Mouse (Mus musculus): ENCODE measurements around the gene AI481877.

DNA sequence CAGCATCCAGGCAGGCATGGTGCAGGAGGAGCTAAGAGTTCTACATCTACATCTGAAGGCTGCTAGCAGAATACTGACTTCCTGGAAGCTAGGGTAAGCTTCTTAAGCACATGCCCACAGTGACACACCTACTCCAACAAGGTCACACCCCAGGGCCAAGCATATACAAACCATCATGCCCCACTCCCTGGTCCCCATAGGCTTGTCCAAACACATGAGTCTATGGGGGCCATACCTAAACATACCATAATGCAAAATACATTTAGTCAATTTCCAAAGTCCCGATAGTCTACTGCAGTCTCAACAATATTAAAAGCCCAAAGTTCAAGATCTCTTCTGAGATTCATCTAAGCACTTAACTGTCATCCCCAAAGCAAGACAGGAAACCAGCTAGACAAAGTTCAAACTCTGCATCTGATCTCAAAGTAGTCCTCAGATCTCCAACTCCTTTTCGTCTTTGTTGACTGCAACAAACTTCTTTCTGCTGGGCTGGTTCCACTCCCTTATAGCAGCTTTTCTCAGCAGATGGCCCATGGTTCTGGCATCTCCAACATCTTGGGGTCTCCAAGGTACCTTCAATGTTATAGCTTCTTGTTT, 28.6 kb upstream of the AI481877 start:
- no peak for TF ChIP-seq CTCF (IDR thresholded peaks at IDR 0.05; ENCODE audit: control insufficient read depth, insufficient read depth, insufficient replicate concordance, low read depth, low read length)
- no peak for TF ChIP-seq POLR2A (IDR thresholded peaks at IDR 0.05; ENCODE audit: control insufficient read depth, low read depth, low read length)

All from testis, adult 2 months (tissue).